Mouse (Mus musculus): ENCODE measurements at regions not wholly inside any gene's neighbourhood (a gene's known extent, or its start where the extent isn't known, plus 50 kb on each side); places are given as distances from the start of the nearest gene placed in this dataset.

DNA sequence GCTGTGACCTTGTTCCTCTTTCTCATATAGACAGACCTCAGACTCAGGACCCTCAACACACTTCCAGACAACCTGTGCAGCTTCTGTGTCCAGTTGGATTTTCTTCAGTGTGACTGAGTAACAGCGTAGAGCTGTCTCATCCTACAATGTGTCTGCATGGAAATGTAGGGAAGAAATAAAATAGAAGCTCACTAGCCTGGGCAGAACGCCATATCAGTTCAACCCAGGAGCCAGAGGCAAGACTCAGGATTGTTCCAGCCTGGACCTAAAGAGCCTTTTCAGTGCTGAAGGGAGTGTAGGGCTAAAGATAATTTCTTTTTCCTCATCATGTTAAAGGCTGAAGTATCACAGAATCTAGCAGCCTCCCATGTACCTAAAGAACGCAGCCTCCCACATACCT is 88.9 kb downstream of the H2al1j start:
- TF ChIP-seq CTCF (IDR thresholded peaks at IDR 0.05; ENCODE audit: low read depth, low read length), result no peak
- no peak for TF ChIP-seq GATA2 (IDR thresholded peaks at IDR 0.05; ENCODE audit: borderline replicate concordance, low read depth, low read length)
- no peak for TF ChIP-seq GATA1 (IDR thresholded peaks at IDR 0.05; ENCODE audit: borderline replicate concordance, low read length)
- no peak for TF ChIP-seq POLR2AphosphoS5 (IDR thresholded peaks at IDR 0.05; ENCODE audit: insufficient replicate concordance, low read depth, low read length)
- no peak for TF ChIP-seq TAL1 (conservative IDR thresholded peaks at IDR 0.05; ENCODE audit: low read depth, low read length)

Measured in G1E (cell line).